Mouse (Mus musculus) forebrain, embryonic 11.5 days (tissue): ENCODE measurements around the gene 2610507B11Rik. TPM values are rescaled to one million over a fixed set of nuclear protein-coding genes. Genes with fewer than 3 reads are reported as not detected.

ENCODE experiments used
- ATAC-seq: fragments of 200-750 bp; cut with Nextera tagmentation; replicated peaks from 2 replicates; pipeline ENCODE4 v1.8.0; 2017; ENCODE audit warnings: moderate TSS enrichment; ENCODE audit not compliant: low FRiP score
- DNase-seq: peaks from one replicate; pipeline ENCODE4 v3.0.0-alpha.2; 2017; ENCODE audit warnings: low spot score
- H3K27ac ChIP-seq: fragments of 300-500 bp; sonication (generic); 2 replicates; pipeline ENCODE4 v1.5.1; 2014; ENCODE audit warnings: low read depth, low read length
- H3K27me3 ChIP-seq: fragments of 300-500 bp; sonication (generic); 2 replicates; pipeline ENCODE4 v1.6.1; 2014; ENCODE audit warnings: mild to moderate bottlenecking, low read length, mixed read lengths; ENCODE audit not compliant: control insufficient read depth, insufficient read depth
- H3K36me3 ChIP-seq: fragments of 300-500 bp; sonication (generic); 2 replicates; pipeline ENCODE4 v1.6.1; 2014; ENCODE audit warnings: mild to moderate bottlenecking, low read length, moderate library complexity, mixed read lengths; ENCODE audit not compliant: control insufficient read depth, insufficient read depth
- H3K4me1 ChIP-seq: fragments of 300-500 bp; sonication (generic); replicated peaks from 2 replicates; pipeline ENCODE4 v1.6.1; 2014; ENCODE audit warnings: low read length, mixed read lengths; ENCODE audit not compliant: control insufficient read depth, insufficient read depth
- H3K4me2 ChIP-seq: fragments of 300-500 bp; sonication (generic); 2 replicates; pipeline ENCODE4 v1.6.1; 2014; ENCODE audit warnings: low read depth, mild to moderate bottlenecking, low read length, moderate library complexity, mixed read lengths; ENCODE audit not compliant: severe bottlenecking
- H3K4me3 ChIP-seq: fragments of 300-500 bp; sonication (generic); 2 replicates; pipeline ENCODE4 v1.5.1; 2014; ENCODE audit warnings: low read depth, low read length
- H3K9ac ChIP-seq: fragments of 300-500 bp; sonication (generic); 2 replicates; pipeline ENCODE4 v1.6.1; 2014; ENCODE audit warnings: low read length
- H3K9me3 ChIP-seq: fragments of 300-500 bp; sonication (generic); 2 replicates; pipeline ENCODE4 v1.6.1; 2016; ENCODE audit warnings: low read length, mixed read lengths; ENCODE audit not compliant: control insufficient read depth
- WGBS: fragments of 180-500 bp; shearing (Covaris S2); extraction: QIAGEN DNeasy Blood & Tissue Kit; methylation state at CpG from one replicate; pipeline ENCODE4 v1.1.7; 2014; 5-methylcytosine and 5-hydroxymethylcytosine counted together
- polyA plus RNA-seq: library from polyadenylated mRNA; unstranded; fragments of >200 nt; fragmentation: Nextera tagmentation; extraction: Ambion mirVana; gene quantifications from 2 replicates; pipeline ENCODE4 v1.2.1, GENCODE M21; 2014

2610507B11Rik gene
- polyA plus RNA-seq, 1 experiment from 2014 or later = 84.6 TPM

GRCm38 (mm10) chr11:78301357-78302084 is 40.0 kb downstream of the 2610507B11Rik start, which contains the start of gene Spag5:
TSS of gene Spag5 (plus strand) at chr11:78301529.
- peak; percentile 99 for ATAC-seq
- Histone ChIP-seq H3K27me3 (no peaks in the 10 kb centered on the region), H3K4me2 (peak within 1 kb of the TSS; percentile 59), H3K36me3 (peaks cover 5% of the 10 kb centered on the region; the same call in 1 of the 2 replicates), H3K9ac (peak within 1 kb of the TSS; percentile 74), H3K9me3 (no peaks in the 10 kb centered on the region), H3K4me1 (peaks cover 5% of the 10 kb centered on the region), H3K4me3 (peak within 1 kb of the TSS; percentile 66), H3K27ac (peak within 1 kb of the TSS; percentile 37)
- WGBS = under 1% methylated on average over 49 of the region's 49 CpGs
- peak; percentile 94 for DNase-seq

- H3K9me3 ChIP-seq = no peaks in the 10 kb centered on the region
- ATAC-seq = no peak
- H3K36me3 ChIP-seq = peaks cover 18% of the 10 kb centered on the region; the same call in 1 of the 2 replicates
- H3K4me1 ChIP-seq = peaks cover 5% of the 10 kb centered on the region
- DNase-seq = no peak
- H3K27ac ChIP-seq = no peak overlapping the region
- H3K4me3 ChIP-seq = no peak overlapping the region
- no peak overlapping the region for H3K4me2 ChIP-seq
- no peak overlapping the region for H3K9ac ChIP-seq
- WGBS = 92% methylated on average over 4 of the region's 4 CpGs
- no peaks in the 10 kb centered on the region for H3K27me3 ChIP-seq
Observed at GRCm38 (mm10) chr11:78305272-78305671, 43.7 kb downstream of the 2610507B11Rik start.

GRCm38 (mm10) chr11:78310861-78311511 is 49.4 kb downstream of the 2610507B11Rik start:
- Histone ChIP-seq H3K27me3 (no peaks in the 10 kb centered on the region), H3K9me3 (no peaks in the 10 kb centered on the region), H3K9ac (no peak overlapping the region), H3K4me3 (no peak overlapping the region), H3K36me3 (peaks cover 31% of the 10 kb centered on the region), H3K27ac (no peak overlapping the region), H3K4me1 (no peaks in the 10 kb centered on the region), H3K4me2 (no peak overlapping the region)
- WGBS = 91% methylated on average over 8 of the region's 8 CpGs
- DNase-seq = no peak
- no peak for ATAC-seq

- Histone ChIP-seq H3K27me3 (no peaks in the 10 kb centered on the region), H3K4me1 (no peaks in the 10 kb centered on the region), H3K4me2 (no peak overlapping the region), H3K27ac (no peak overlapping the region), H3K9me3 (no peaks in the 10 kb centered on the region), H3K36me3 (peaks cover 46% of the 10 kb centered on the region), H3K4me3 (no peak overlapping the region), H3K9ac (no peak overlapping the region)
- DNase-seq (no peak), ATAC-seq (no peak)
- WGBS = 95% methylated on average over 2 of the region's 2 CpGs
Observed at GRCm38 (mm10) chr11:78313662-78314061, 52.1 kb downstream of the 2610507B11Rik start.

- DNase-seq = no peak
Observed at GRCm38 (mm10) chr11:78318411-78318810, 56.9 kb downstream of the 2610507B11Rik start.

GRCm38 (mm10) chr11:78322076-78322831 is 60.7 kb downstream of the 2610507B11Rik start:
- DNase-seq = no peak
- ATAC-seq = 0 out of 2 replicates have a peak, but pooled peaks have one; percentile 12
- Histone ChIP-seq H3K27me3 (no peaks in the 10 kb centered on the region), H3K4me3 (no peak overlapping the region), H3K9me3 (no peaks in the 10 kb centered on the region), H3K36me3 (peaks cover 18% of the 10 kb centered on the region; the same call in 1 of the 2 replicates), H3K4me2 (no peak overlapping the region), H3K27ac (no peak overlapping the region), H3K9ac (no peak overlapping the region), H3K4me1 (peaks cover 4% of the 10 kb centered on the region; the same call in 1 of the 2 replicates)
- WGBS = 62% methylated on average over 2 of the region's 2 CpGs

More at GRCm38 (mm10) chr11:78318411-78318810, 56.9 kb downstream of the 2610507B11Rik start:
- ATAC-seq = no peak
- WGBS = 78% methylated on average over 2 of the region's 2 CpGs
- Histone ChIP-seq H3K4me1 (peaks cover 4% of the 10 kb centered on the region; the same call in 1 of the 2 replicates), H3K9me3 (no peaks in the 10 kb centered on the region), H3K4me3 (no peak overlapping the region), H3K4me2 (no peak overlapping the region), H3K27me3 (no peaks in the 10 kb centered on the region), H3K27ac (no peak overlapping the region), H3K9ac (no peak overlapping the region), H3K36me3 (peaks cover 41% of the 10 kb centered on the region)

- Histone ChIP-seq H3K4me1 (peaks cover 4% of the 10 kb centered on the region; the same call in 1 of the 2 replicates), H3K27me3 (no peaks in the 10 kb centered on the region), H3K36me3 (peaks cover 12% of the 10 kb centered on the region; the same call in 1 of the 2 replicates), H3K9me3 (no peaks in the 10 kb centered on the region), H3K27ac (no peak within 1 kb of the TSS), H3K4me3 (no peak within 1 kb of the TSS), H3K9ac (no peak within 1 kb of the TSS), H3K4me2 (no peak within 1 kb of the TSS)
- 5% methylated on average over 15 of the region's 15 CpGs for WGBS
- DNase-seq (peak; percentile 78), ATAC-seq (peak; percentile 75)
Observed at GRCm38 (mm10) chr11:78322860-78323259, 61.3 kb downstream of the 2610507B11Rik start, which contains the start of gene Aldoc. TSS of gene Aldoc (plus strand) at chr11:78322968.
